Mouse (Mus musculus) MEL (cell line): Measurements from ENCODE around the gene Pkd1. TPM values are rescaled to one million over a fixed set of nuclear protein-coding genes. Genes with fewer than 3 reads are reported as not detected.

Experiments used
- DNase-seq: peaks from one replicate; pipeline ENCODE4 v3.0.0; 2011; ENCODE audit warnings: low read depth, low spot score
- H3K27ac ChIP-seq: 2 replicates; pipeline ENCODE4 v1.5.1; 2012; ENCODE audit warnings: low read depth, mild to moderate bottlenecking, control low read depth, low read length, moderate library complexity; ENCODE audit not compliant: control insufficient read depth
- H3K27me3 ChIP-seq, 2 experiments: fragments of 150-350 bp in 1 of 2; sonication (generic) in 1 of 2; 2 replicates each; pipeline ENCODE4 v1.6.1; 2012; ENCODE audit warnings: low read length in 2 of 2, mild to moderate bottlenecking in 2 of 2, improper control_type of control experiment in 1 of 2, moderate library complexity in 1 of 2; ENCODE audit not compliant: insufficient read depth in 2 of 2, control insufficient read depth in 1 of 2
- H3K36me3 ChIP-seq, 2 experiments: 2 replicates each; pipeline ENCODE4 v1.6.1; 2012 to 2014; ENCODE audit warnings: low read length in 2 of 2, improper control_type of control experiment in 1 of 2, inconsistent platforms in 1 of 2, mild to moderate bottlenecking in 1 of 2; ENCODE audit not compliant: insufficient read depth in 2 of 2, control insufficient read depth in 1 of 2
- H3K4me1 ChIP-seq, 2 experiments: fragments of 150-350 bp in 1 of 2; sonication (generic) in 1 of 2; 2 replicates each; pipeline ENCODE4 v1.6.1; 2012; ENCODE audit warnings: low read length in 2 of 2, improper control_type of control experiment in 1 of 2, mild to moderate bottlenecking in 1 of 2; ENCODE audit not compliant: insufficient read depth in 2 of 2, control insufficient read depth in 1 of 2
- H3K4me3 ChIP-seq, 2 experiments: fragments of 150-350 bp in 1 of 2; sonication (generic) in 1 of 2; 2 replicates each; pipeline ENCODE4 v1.5.1; 2012; ENCODE audit warnings: low read depth in 2 of 2, low read length in 2 of 2, mild to moderate bottlenecking in 2 of 2, moderate library complexity in 2 of 2, control low read depth in 1 of 2, improper control_type of control experiment in 1 of 2; ENCODE audit not compliant: control insufficient read depth in 1 of 2, insufficient read depth in 1 of 2
- H3K79me2 ChIP-seq: 2 replicates; pipeline ENCODE4 v1.6.1; 2012; ENCODE audit warnings: mild to moderate bottlenecking, low read length, moderate library complexity; ENCODE audit not compliant: control insufficient read depth, poor library complexity, insufficient read depth
- H3K9ac ChIP-seq: 2 replicates; pipeline ENCODE4 v1.6.1; 2012; ENCODE audit warnings: low read depth, mild to moderate bottlenecking, control low read depth, low read length, moderate library complexity; ENCODE audit not compliant: control insufficient read depth, poor library complexity, severe bottlenecking
- H3K9me3 ChIP-seq: fragments of 150-350 bp; sonication (generic); replicated peaks from 2 replicates; pipeline ENCODE4 v1.6.1; 2012; ENCODE audit warnings: mild to moderate bottlenecking, low read length, improper control_type of control experiment, moderate library complexity; ENCODE audit not compliant: insufficient read depth
- BHLHE40 ChIP-seq: IDR thresholded peaks from 2 replicates; pipeline ENCODE4 v1.6.1; 2012; ENCODE audit warnings: low read depth, mild to moderate bottlenecking, inconsistent platforms, low read length, improper control_type of control experiment, borderline replicate concordance
- CHD2 ChIP-seq: IDR thresholded peaks from 2 replicates; pipeline ENCODE4 v1.6.1; 2011; ENCODE audit warnings: low read length, improper control_type of control experiment
- CTCF ChIP-seq, 3 experiments: IDR thresholded peaks in 2 of 3; conservative IDR thresholded peaks in 1 of 3; 2 replicates each; pipeline ENCODE4 v1.5.1; 2011 to 2012; ENCODE audit warnings: low read length in 3 of 3, low read depth in 2 of 3, mild to moderate bottlenecking in 2 of 3, improper control_type of control experiment in 1 of 3, inconsistent platforms in 1 of 3, mixed read lengths in 1 of 3, moderate library complexity in 1 of 3; ENCODE audit not compliant: control insufficient read depth in 1 of 3, insufficient read depth in 1 of 3, poor library complexity in 1 of 3, severe bottlenecking in 1 of 3
- E2F4 ChIP-seq: IDR thresholded peaks from 2 replicates; pipeline ENCODE4 v1.6.1; 2011; ENCODE audit warnings: low read depth, low read length, improper control_type of control experiment, borderline replicate concordance
- ELF1 ChIP-seq: IDR thresholded peaks from 2 replicates; pipeline ENCODE4 v1.6.1; 2014; ENCODE audit warnings: low read depth, mild to moderate bottlenecking, inconsistent platforms, low read length, improper control_type of control experiment, moderate library complexity
- EP300 ChIP-seq, 2 experiments: IDR thresholded peaks; 2 replicates each; pipeline ENCODE4 v1.6.1; 2011; ENCODE audit warnings: improper control_type of control experiment in 2 of 2, low read length in 2 of 2, low read depth in 1 of 2, mild to moderate bottlenecking in 1 of 2
- ETS1 ChIP-seq: IDR thresholded peaks from 2 replicates; pipeline ENCODE4 v1.6.1; 2012; ENCODE audit warnings: low read depth, mild to moderate bottlenecking, inconsistent platforms, low read length, improper control_type of control experiment, moderate library complexity
- GABPA ChIP-seq: IDR thresholded peaks from 2 replicates; pipeline ENCODE4 v1.6.1; 2012; ENCODE audit warnings: low read depth, mild to moderate bottlenecking, inconsistent platforms, low read length, improper control_type of control experiment, moderate library complexity
- GATA1 ChIP-seq: IDR thresholded peaks from 2 replicates; pipeline ENCODE4 v1.6.1; 2011; ENCODE audit warnings: low read depth, low read length, improper control_type of control experiment
- HCFC1 ChIP-seq: IDR thresholded peaks from 2 replicates; pipeline ENCODE4 v1.6.1; 2012; ENCODE audit warnings: low read depth, mild to moderate bottlenecking, inconsistent platforms, low read length, improper control_type of control experiment, moderate library complexity
- JUND ChIP-seq: IDR thresholded peaks from 2 replicates; pipeline ENCODE4 v1.6.1; 2011; ENCODE audit warnings: low read depth, mild to moderate bottlenecking, improper control_type of control experiment, low read length
- KAT2A ChIP-seq: conservative IDR thresholded peaks from 2 replicates; pipeline ENCODE4 v1.6.1; 2012; ENCODE audit warnings: low read depth, low read length, improper control_type of control experiment, inconsistent platforms
- MAFK ChIP-seq: IDR thresholded peaks from 2 replicates; pipeline ENCODE4 v1.6.1; 2011; ENCODE audit warnings: low read depth, mild to moderate bottlenecking, low read length, improper control_type of control experiment, borderline replicate concordance
- MAX ChIP-seq: IDR thresholded peaks from 2 replicates; pipeline ENCODE4 v1.6.1; 2011; ENCODE audit warnings: low read length, improper control_type of control experiment
- MAZ ChIP-seq: IDR thresholded peaks from 2 replicates; pipeline ENCODE4 v1.6.1; 2012; ENCODE audit warnings: low read depth, mild to moderate bottlenecking, inconsistent platforms, low read length, improper control_type of control experiment
- MEF2A ChIP-seq: IDR thresholded peaks from 2 replicates; pipeline ENCODE4 v1.6.1; 2014; ENCODE audit warnings: low read depth, mild to moderate bottlenecking, inconsistent platforms, low read length, improper control_type of control experiment; ENCODE audit not compliant: poor library complexity, insufficient replicate concordance, severe bottlenecking; ENCODE audit errors: extremely low read depth
- MXI1 ChIP-seq: IDR thresholded peaks from 2 replicates; pipeline ENCODE4 v1.6.1; 2011; ENCODE audit warnings: mild to moderate bottlenecking, low read depth, low read length, improper control_type of control experiment
- MYB ChIP-seq: IDR thresholded peaks from 2 replicates; pipeline ENCODE4 v1.6.1; 2011; ENCODE audit warnings: mild to moderate bottlenecking, low read depth, low read length, improper control_type of control experiment
- MYC ChIP-seq: IDR thresholded peaks from 2 replicates; pipeline ENCODE4 v1.6.1; 2011; ENCODE audit warnings: low read depth, mild to moderate bottlenecking, low read length, improper control_type of control experiment, moderate library complexity
- NELFE ChIP-seq: IDR thresholded peaks from 2 replicates; pipeline ENCODE4 v1.6.1; 2011; ENCODE audit warnings: low read depth, low read length, improper control_type of control experiment
- NRF1 ChIP-seq: IDR thresholded peaks from 2 replicates; pipeline ENCODE4 v1.6.1; 2014; ENCODE audit warnings: low read depth, mild to moderate bottlenecking, inconsistent platforms, low read length, improper control_type of control experiment, moderate library complexity; ENCODE audit not compliant: poor library complexity, insufficient read depth, severe bottlenecking
- POLR2A ChIP-seq, 2 experiments: IDR thresholded peaks; 2 replicates each; pipeline ENCODE4 v1.6.1; 2011 to 2012; ENCODE audit warnings: low read length in 2 of 2, mild to moderate bottlenecking in 2 of 2, control low read depth in 1 of 2, improper control_type of control experiment in 1 of 2, low read depth in 1 of 2, moderate library complexity in 1 of 2; ENCODE audit not compliant: control insufficient read depth in 1 of 2, insufficient read depth in 1 of 2, poor library complexity in 1 of 2
- POLR2AphosphoS2 ChIP-seq: IDR thresholded peaks from 2 replicates; pipeline ENCODE4 v1.6.1; 2011; ENCODE audit warnings: low read length, improper control_type of control experiment
- POLR2AphosphoS5 ChIP-seq: IDR thresholded peaks from 2 replicates; pipeline ENCODE4 v1.6.1; 2012; ENCODE audit warnings: low read depth, borderline replicate concordance, mild to moderate bottlenecking, inconsistent platforms, low read length, moderate library complexity, mixed read lengths
- RAD21 ChIP-seq: IDR thresholded peaks from 2 replicates; pipeline ENCODE4 v1.6.1; 2011; ENCODE audit warnings: mild to moderate bottlenecking, low read depth, low read length, improper control_type of control experiment
- RCOR1 ChIP-seq: IDR thresholded peaks from 2 replicates; pipeline ENCODE4 v1.6.1; 2012; ENCODE audit warnings: low read depth, mild to moderate bottlenecking, inconsistent platforms, low read length, improper control_type of control experiment
- SIN3A ChIP-seq: IDR thresholded peaks from 2 replicates; pipeline ENCODE4 v1.6.1; 2012; ENCODE audit warnings: low read length, improper control_type of control experiment, inconsistent platforms
- SMC3 ChIP-seq: IDR thresholded peaks from 2 replicates; pipeline ENCODE4 v1.6.1; 2011; ENCODE audit warnings: low read depth, low read length, improper control_type of control experiment
- TAL1 ChIP-seq: IDR thresholded peaks from 2 replicates; pipeline ENCODE4 v1.6.1; 2012; ENCODE audit warnings: mild to moderate bottlenecking, inconsistent platforms, low read length, moderate library complexity, mixed read lengths
- TBP ChIP-seq: IDR thresholded peaks from 2 replicates; pipeline ENCODE4 v1.8.0; 2011; ENCODE audit warnings: low read depth, low read length, improper control_type of control experiment
- TCF12 ChIP-seq: IDR thresholded peaks from 2 replicates; pipeline ENCODE4 v1.6.1; 2014; ENCODE audit warnings: low read depth, mild to moderate bottlenecking, inconsistent platforms, low read length, improper control_type of control experiment, moderate library complexity
- USF1 ChIP-seq: IDR thresholded peaks from 2 replicates; pipeline ENCODE4 v1.6.1; 2014; ENCODE audit warnings: low read depth, mild to moderate bottlenecking, inconsistent platforms, low read length, improper control_type of control experiment, moderate library complexity
- USF2 ChIP-seq, 2 experiments: IDR thresholded peaks; 2 replicates each; pipeline ENCODE4 v1.6.1; 2011 to 2012; ENCODE audit warnings: improper control_type of control experiment in 2 of 2, low read length in 2 of 2, borderline replicate concordance in 1 of 2, inconsistent platforms in 1 of 2, low read depth in 1 of 2, mild to moderate bottlenecking in 1 of 2; ENCODE audit not compliant: insufficient read depth in 1 of 2
- ZC3H11A ChIP-seq: IDR thresholded peaks from 2 replicates; pipeline ENCODE4 v1.6.1; 2012; ENCODE audit warnings: low read depth, mild to moderate bottlenecking, inconsistent platforms, low read length, improper control_type of control experiment
- ZKSCAN1 ChIP-seq: IDR thresholded peaks from 2 replicates; pipeline ENCODE4 v1.6.1; 2012; ENCODE audit warnings: low read depth, mild to moderate bottlenecking, inconsistent platforms, low read length, improper control_type of control experiment, moderate library complexity
- ZMIZ1 ChIP-seq: IDR thresholded peaks from 2 replicates; pipeline ENCODE4 v1.6.1; 2012; ENCODE audit warnings: low read depth, mild to moderate bottlenecking, inconsistent platforms, low read length, improper control_type of control experiment, moderate library complexity
- polyA plus RNA-seq, 2 experiments: library from polyadenylated mRNA; stranded (reverse) in 1 of 2; unstranded in 1 of 2; fragments of >175 nt in 1 of 2; fragments of >200 nt in 1 of 2; gene quantifications; 2 replicates each; pipeline versions ENCODE4 v1.2.1 to v1.2.4; 2012; ENCODE audit warnings: low replicate concordance in 2 of 2, low read depth in 1 of 2; ENCODE audit not compliant: insufficient read length in 2 of 2, insufficient read depth in 1 of 2, missing spikeins in 1 of 2
- total RNA-seq: library from RNA; depleted of rRNA; stranded (reverse); fragments of 300-350 nt; gene quantifications from 2 replicates; pipeline ENCODE4 v1.2.3, GENCODE M21; 2012

Gene Pkd1
- total and polyA plus RNA-seq, 3 experiments, result 10.6 to 10.7 TPM; not detected in 1

- peak; percentile 96 for DNase-seq
- Histone ChIP-seq H3K27ac (peak within 1 kb of the TSS; percentile 73), H3K36me3 (peaks cover 3 to 5% of the 10 kb centered on the region in 2 experiments; a peak in 3 of 4 replicates), H3K27me3 (no peaks in the 10 kb centered on the region), H3K4me1 (peaks cover 9 to 11% of the 10 kb centered on the region in 2 experiments), H3K79me2 (peaks cover 8% of the 10 kb centered on the region), H3K4me3 (peak within 1 kb of the TSS; percentile 70 to 72), H3K9ac (peak within 1 kb of the TSS; percentile 72), H3K9me3 (no peaks in the 10 kb centered on the region)
- TF ChIP-seq RCOR1 (no peak), POLR2AphosphoS5 (no peak), GABPA (no peak), POLR2AphosphoS2 (peak; percentile 38; the same call in 1 of the 2 replicates), TCF12 (peak; percentile 64), SMC3 (no peak), MYC (peak; percentile 67; the same call in 1 of the 2 replicates), USF1 (no peak), ELF1 (peak; percentile 85), POLR2A (IDR thresholded peaks at IDR 0.05; ENCODE audit: control insufficient read depth in 1 of 2, insufficient read depth in 1 of 2, low read depth in 1 of 2, low read length in 2 of 2, poor library complexity in 1 of 2) (peak; percentile 93 to 95), MAFK (no peak), RAD21 (no peak), SIN3A (peak; percentile 97), TAL1 (no peak), ETS1 (peak; percentile 23; the same call in 1 of the 2 replicates), HCFC1 (peak; percentile 98), USF2 (IDR thresholded peaks at IDR 0.05; ENCODE audit: borderline replicate concordance in 1 of 2, insufficient read depth in 1 of 2, low read depth in 1 of 2, low read length in 2 of 2) (no peak), CHD2 (no peak), CTCF (IDR thresholded peaks at IDR 0.05 in 2 of 3, conservative IDR thresholded peaks at IDR 0.05 in 1 of 3; ENCODE audit: control insufficient read depth in 1 of 3, insufficient read depth in 1 of 3, low read depth in 2 of 3, low read length in 3 of 3, poor library complexity in 1 of 3, severe bottlenecking in 1 of 3) (no peak), MAX (peak; percentile 48), GATA1 (no peak), KAT2A (peak; percentile 88; the same call in 1 of the 2 replicates), BHLHE40 (no peak), ZMIZ1 (peak; percentile 66; the same call in 1 of the 2 replicates), NELFE (peak; percentile 81), MYB (no peak), MXI1 (peak; percentile 95), ZC3H11A (no peak), MAZ (peak; percentile 94; the same call in 1 of the 2 replicates), ZKSCAN1 (no peak), JUND (no peak), MEF2A (no peak), E2F4 (0 out of 2 replicates have a peak, but pooled peaks have one; percentile 1), EP300 (IDR thresholded peaks at IDR 0.05; ENCODE audit: low read depth in 1 of 2, low read length in 2 of 2) (no peak), NRF1 (peak; percentile 66), TBP (peak; percentile 76)
These were observed 82.7 kb downstream of the Pkd1 start, which contains the start of the genes Tsc2 and Nthl1 for GRCm38 (mm10) chr17:24632167-24632812. Tsc2 (minus strand) TSS chr17:24632630. Nthl1 (plus strand) TSS chr17:24632680.
